Mouse (Mus musculus): ENCODE measurements around the gene Gm44973. TPM values are rescaled to one million over a fixed set of nuclear protein-coding genes. Genes with fewer than 3 reads are reported as not detected.
A peak's percentile ranks its signal among the peaks of the same experiment; 100 is the strongest.
"Not testable (repeated sequence)": the region's sequence is repeated elsewhere in the genome, so short reads cannot be mapped to it uniquely, and the experiment has no call there.

Gene Gm44973
- polyA plus RNA-seq, 1 experiment from 2014 or later: 1.3 TPM

DNA sequence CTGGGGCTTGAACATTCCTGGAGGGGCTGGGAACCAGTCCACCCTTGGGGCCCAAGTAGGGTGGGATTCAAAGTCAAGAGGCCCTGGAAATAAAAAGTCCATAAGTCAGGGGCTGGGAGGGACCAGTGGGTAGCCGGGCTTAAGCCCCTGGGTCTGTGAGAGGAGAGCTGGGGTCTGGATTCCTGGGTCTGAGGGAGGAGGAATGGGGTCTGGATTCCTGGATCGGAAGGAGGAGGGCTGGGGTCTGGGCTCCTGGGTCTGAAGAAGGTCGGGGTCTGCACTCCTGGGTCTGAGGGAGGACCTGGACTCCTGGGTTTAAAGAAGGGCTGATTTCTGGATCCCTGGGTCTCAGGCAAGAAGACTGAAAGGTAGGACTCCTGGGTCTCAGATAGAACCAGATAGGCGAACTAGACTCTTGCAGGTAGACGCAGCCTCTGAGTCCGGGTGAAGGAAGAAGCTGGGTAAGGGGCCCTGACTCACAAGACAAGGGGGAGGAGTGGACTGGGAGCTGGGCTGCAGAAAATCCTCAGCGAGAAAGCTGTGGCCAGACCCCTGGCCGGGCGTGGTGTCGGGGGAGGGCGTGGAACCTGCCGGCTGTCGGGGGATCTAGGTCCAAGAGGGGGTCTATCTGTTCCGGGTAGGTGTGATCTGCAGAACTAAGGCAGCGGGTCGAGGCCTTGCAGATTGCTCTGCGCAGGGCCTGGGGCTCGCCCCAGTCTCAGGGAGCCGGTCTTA is 19.9 kb upstream of the Gm44973 start:
- in situ Hi-C loops (cut with MboI; ENCODE audit: low pct_unique_long_range_greater_than_20kb): no loop called here
- ATAC-seq: no peak

DNA sequence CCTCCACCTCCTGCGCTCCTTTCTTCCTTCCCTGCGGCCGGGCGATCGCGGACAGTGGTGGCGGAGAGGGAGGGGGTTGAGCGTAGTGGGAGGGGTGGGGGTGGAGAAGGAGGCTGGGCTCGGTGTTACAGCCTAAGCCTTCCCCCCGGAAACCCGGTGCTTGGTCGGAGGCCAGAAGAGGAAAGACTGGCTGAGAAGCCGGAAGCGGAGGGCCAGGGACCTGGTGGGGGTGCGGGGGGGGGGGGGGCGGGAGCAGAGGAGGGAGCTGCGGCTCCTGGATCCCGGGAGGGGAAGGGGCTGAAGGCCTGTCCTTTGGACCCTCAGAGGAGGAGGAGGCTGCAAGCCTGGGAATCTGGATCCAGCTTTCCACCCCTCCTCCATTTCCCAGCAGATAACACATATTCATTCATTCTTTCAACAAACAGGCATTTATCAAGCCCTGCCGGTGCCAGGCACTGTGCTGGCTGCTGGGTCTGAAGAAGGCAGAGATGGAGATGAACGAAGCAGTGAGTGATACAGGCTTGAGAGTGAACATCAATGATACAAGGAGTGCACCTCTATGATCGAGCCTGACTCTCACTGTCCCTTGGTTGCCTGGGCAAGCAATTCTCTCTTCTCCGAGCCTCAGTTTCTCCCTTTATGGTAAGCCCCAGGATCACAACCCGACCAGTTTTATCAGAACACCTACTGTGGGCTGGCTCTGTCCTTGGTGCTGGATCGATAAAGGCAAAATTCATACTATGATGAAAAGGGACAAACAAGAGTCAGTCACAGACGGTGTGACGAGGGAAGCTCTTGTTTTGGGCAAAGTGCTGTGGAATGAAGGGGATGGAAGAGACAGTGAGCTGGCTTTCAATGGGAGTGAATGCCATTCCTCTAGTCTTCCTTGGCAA is 19.0 kb upstream of the Gm44973 start, which contains the start of gene Zfp579:
TSS of gene Zfp579 (minus strand) at position 156 of the 893 bp plus-strand sequence.
- no peak for TF ChIP-seq CTCF (IDR thresholded peaks at IDR 0.05)
- peak; percentile 61 for DNase-seq (ENCODE audit: low read depth, low spot score)
- CTCF ChIA-PET: interaction anchor here (0.9 to 1.5 kb wide), 5 partner anchors 10 to 64 kb away, joined by 3 to 7 read pairs (median 4); partner anchors contain the start of gene Zfp580
- POLR2A ChIA-PET: interaction anchor here (0.6 to 1.5 kb wide), 5 partner anchors 19 to 202 kb away, joined by 3 to 5 read pairs (median 4); partner anchors contain the start of genes Fiz1, Gm44973 and Zfp580
- in situ Hi-C loops (cut with MboI; ENCODE audit: low pct_unique_long_range_greater_than_20kb): no loop called here
- no peaks in the 10 kb centered on the region for H3K27me3 ChIP-seq
- peak; percentile 53 for ATAC-seq

More for the DNA sequence above, 19.9 kb upstream of the Gm44973 start:
- no peak for DNase-seq (ENCODE audit: low read depth, low spot score)
- ChIA-PET POLR2A (no interaction called here), CTCF (interaction anchor here (0.9 kb wide), 1 partner anchor 56 kb away, joined by 3 read pairs; the partner anchor contains the start of gene Zfp580)
- no peaks in the 10 kb centered on the region for H3K27me3 ChIP-seq
- no peak for TF ChIP-seq CTCF (IDR thresholded peaks at IDR 0.05)

DNA sequence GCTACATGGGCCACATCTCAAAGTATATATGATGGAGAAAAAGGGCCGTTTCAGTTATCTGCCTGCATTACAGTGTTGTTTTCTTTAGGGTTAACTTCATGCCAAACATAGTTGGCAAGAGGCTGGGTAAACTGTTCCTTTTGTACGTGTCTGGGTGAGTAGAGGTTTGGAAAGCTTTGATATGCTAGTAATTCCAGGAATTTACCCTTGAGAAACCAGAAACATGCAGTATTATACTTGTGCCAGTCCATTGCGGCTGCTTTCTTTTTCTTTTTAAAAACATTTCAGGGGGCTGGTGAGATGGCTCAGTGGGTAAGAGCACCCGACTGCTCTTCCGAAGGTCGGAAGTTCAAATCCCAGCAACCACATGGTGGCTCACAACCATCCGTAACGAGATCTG is 18.4 kb upstream of the Gm44973 start:
- H3K27me3 ChIP-seq: no peaks in the 10 kb centered on the region
- ATAC-seq (peak; percentile 41), DNase-seq (ENCODE audit: low read depth, low spot score) (no peak)
- CTCF ChIA-PET: interaction anchor here (0.8 to 1.5 kb wide), 5 partner anchors 10 to 63 kb away, joined by 3 to 7 read pairs (median 4); partner anchors contain the start of genes Fiz1, Zfp524 and Zfp580
- in situ Hi-C loops (cut with MboI; ENCODE audit: low pct_unique_long_range_greater_than_20kb): no loop called here
- no peak for TF ChIP-seq CTCF (IDR thresholded peaks at IDR 0.05)
- POLR2A ChIA-PET: interaction anchor here (0.6 to 1.5 kb wide), 4 partner anchors 18 to 88 kb away, joined by 3 to 5 read pairs (median 4); partner anchors contain the start of genes Fiz1, Gm44973 and Zfp580

DNA sequence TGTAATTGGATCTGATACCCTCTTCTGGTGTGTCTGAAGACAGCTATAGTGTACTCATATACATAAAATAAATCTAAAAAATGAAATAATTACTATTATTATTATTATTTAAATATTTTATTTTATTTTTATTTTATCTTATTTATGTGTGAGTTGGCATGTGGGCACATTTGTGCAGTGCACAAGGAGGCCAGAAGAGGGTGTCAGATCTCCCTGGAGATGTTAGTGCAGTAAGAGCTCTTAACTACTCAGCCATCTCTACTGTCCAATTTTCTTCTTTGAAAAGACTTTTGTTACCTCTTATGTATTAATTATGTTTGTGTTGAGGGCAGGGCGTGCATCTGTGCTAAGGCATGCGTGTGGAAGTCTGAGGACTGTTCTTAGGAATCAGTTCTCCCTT is 15.4 kb upstream of the Gm44973 start:
- ATAC-seq: no peak
- in situ Hi-C loops (cut with MboI; ENCODE audit: low pct_unique_long_range_greater_than_20kb): no loop called here
- DNase-seq (ENCODE audit: low read depth, low spot score): no peak
- H3K27me3 ChIP-seq: no peaks in the 10 kb centered on the region
- ChIA-PET POLR2A (no interaction called here), CTCF (interaction anchor here (1.0 to 1.7 kb wide), 6 partner anchors 9 to 61 kb away, joined by 3 to 6 read pairs (median 4); partner anchors contain the start of genes Fiz1 and Zfp524)
- no peak for TF ChIP-seq CTCF (IDR thresholded peaks at IDR 0.05)

DNA sequence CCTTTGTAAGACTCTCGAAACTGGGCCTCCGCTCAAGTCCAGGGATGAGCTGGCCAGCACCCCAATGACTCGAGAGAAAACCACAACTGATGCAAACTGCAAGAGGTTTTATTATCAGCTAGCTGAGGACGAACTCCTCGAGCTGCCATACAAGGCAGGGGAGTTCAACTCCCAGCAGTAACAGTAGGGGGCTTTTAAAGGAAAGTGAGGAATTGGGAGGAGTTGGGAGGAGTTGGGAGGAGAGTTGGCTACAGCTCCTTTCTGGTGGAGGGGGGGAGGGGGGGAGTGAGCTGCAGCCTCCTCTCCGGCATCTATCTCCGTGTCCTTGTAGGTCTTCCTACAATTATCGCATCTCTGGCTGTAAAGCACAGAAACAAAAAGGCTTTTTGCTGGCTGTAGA is 12.4 kb upstream of the Gm44973 start:
- in situ Hi-C loops (cut with MboI; ENCODE audit: low pct_unique_long_range_greater_than_20kb); ATAC-seq; DNase-seq (ENCODE audit: low read depth, low spot score); POLR2A ChIA-PET; H3K27me3 ChIP-seq; CTCF ChIA-PET: not testable (repeated sequence)

DNA sequence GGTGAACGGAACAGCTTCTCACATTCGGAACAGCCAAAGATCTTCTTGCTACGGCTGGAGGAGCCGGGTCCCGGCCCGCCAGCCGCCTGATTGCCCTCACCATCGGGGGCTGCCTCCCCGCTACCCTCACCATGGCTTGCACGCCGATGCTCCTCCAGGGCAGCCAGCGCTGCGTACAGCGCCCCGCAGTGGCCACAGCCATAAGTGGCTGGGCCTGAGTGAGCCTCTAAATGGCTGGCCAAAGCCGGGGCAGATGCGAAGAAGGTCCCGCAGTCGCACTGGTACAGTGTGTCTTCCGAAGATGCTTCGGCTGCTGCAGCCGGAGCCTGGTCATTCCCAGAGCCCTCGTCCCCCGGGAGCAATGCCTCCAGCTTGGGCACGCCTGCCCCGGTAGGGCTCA is 7.1 kb upstream of the Gm44973 start:
- H3K27me3 ChIP-seq: no peaks in the 10 kb centered on the region
- TF ChIP-seq CTCF (IDR thresholded peaks at IDR 0.05): no peak
- DNase-seq (ENCODE audit: low read depth, low spot score): no peak
- CTCF ChIA-PET: interaction anchor here (1.3 kb wide), 1 partner anchor 8 kb away, joined by 6 read pairs; no protein-coding TSS in a partner anchor
- POLR2A ChIA-PET: no interaction called here
- no peak for ATAC-seq
- in situ Hi-C loops (cut with MboI; ENCODE audit: low pct_unique_long_range_greater_than_20kb): no loop called here

DNA sequence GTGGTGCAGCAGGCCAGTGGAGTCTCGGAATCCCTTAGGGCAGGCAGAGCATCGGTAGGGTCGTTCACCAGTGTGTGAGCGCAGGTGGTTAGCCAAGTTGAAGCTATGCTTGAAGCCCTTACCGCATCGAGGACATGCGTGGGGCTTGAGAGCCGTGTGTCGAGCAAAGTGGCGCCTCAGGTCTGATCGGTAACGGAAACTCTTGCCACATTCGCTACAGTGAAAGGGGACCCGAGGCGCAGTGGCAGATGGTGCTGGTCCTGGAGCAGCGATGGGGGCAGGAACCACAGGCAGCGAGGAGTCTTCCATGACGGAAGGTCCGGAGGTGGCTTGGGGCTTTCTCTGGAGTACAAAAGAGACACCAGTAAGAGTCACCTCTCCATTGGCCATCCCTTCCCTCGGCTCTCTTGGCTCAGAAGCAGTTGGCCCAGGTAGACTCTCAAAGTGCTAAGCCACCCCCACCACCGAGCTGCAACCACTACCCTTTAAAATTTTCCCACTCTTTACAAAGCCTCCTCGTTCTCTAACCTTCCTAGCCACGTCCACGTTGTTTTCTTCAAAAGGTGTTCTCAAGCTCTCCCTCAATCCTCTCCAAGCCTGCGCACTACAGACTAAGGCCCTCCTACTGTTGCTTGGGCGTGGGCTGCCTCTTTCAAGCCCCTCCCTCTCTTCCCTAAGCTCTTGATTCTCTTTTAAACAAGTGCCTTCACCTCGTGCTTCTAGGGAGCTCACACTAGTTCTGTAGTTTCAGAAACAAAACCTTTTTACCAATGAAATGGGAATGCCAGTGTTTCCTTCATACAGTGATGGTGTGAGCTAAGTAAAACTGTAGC is 2.4 kb upstream of the Gm44973 start:
- TF ChIP-seq CTCF (IDR thresholded peaks at IDR 0.05): no peak
- no peak for ATAC-seq

DNA sequence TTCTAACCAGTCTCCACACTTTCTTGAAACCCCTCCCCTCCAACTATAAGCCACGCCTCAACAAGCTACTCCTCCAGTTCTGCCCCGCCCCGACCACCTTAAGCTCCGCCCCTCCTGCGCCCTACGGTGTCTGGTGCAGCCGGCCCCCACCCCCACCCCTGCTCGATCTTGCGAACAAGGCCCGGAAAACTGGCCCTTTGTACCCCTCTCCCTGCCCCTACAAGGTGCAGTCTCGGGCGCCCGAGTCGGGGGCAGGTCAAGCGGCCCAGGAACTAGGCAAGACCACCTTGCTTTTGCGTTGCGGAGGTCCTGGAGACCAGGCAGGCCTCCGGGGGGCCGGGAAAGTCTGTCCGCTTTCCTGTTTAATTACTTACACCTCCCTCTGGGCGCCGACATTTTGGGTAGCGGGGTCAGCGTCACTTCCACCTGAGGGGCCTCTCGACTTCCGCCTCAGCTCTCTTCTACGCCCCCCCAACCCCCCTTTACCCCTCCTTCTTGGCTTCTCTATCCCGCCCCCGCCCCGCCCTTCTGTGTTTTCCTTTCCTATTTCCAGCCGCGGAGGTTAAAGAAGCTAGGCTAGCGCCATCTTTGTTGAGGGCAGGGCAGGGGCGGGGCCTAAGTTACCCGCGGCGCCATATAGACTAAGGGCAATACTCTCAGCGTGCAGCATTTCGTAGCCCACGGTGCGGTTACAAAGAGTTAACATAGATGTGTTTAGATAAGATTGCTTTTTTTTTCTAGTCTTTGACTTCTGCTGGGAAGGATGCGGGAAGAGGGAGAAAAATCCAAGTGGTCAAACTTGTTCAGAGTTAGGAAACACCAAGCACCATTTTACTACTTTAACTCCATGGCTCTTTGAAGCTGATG is 812 bp upstream of the Gm44973 start, which contains the start of the genes Zfp524 and Fiz1:
TSS of gene Zfp524 (plus strand) at position 165 of the 867 bp plus-strand sequence.
TSS of gene Fiz1 (minus strand) at position 447 of the 867 bp plus-strand sequence.
- no peaks in the 10 kb centered on the region for H3K27me3 ChIP-seq
- CTCF ChIA-PET: interaction anchor here (1.5 to 1.9 kb wide), 4 partner anchors 14 to 71 kb away, joined by 3 to 5 read pairs (median 4); no protein-coding TSS in a partner anchor
- ATAC-seq (peak; percentile 61), DNase-seq (ENCODE audit: low read depth, low spot score) (peak; percentile 60)
- in situ Hi-C loops (cut with MboI; ENCODE audit: low pct_unique_long_range_greater_than_20kb): loop anchor here (5.0 kb wide), 1 partner anchor 48 kb away; the partner anchor contains the start of gene U2af2
- POLR2A ChIA-PET: interaction anchor here (0.5 to 1.6 kb wide), 3 partner anchors 18 to 877 kb away, joined by 3 to 5 read pairs (median 3); partner anchors contain the start of gene Rpl28
- TF ChIP-seq CTCF (IDR thresholded peaks at IDR 0.05): no peak

More for the DNA sequence above, 2.4 kb upstream of the Gm44973 start:
- POLR2A ChIA-PET: interaction anchor here (1.1 kb wide), 1 partner anchor 47 kb away, joined by 3 read pairs; no protein-coding TSS in a partner anchor
- H3K27me3 ChIP-seq: no peaks in the 10 kb centered on the region
- no peak for DNase-seq (ENCODE audit: low read depth, low spot score)
- CTCF ChIA-PET: interaction anchor here (1.0 to 1.9 kb wide), 4 partner anchors 12 to 69 kb away, joined by 3 to 5 read pairs (median 4); no protein-coding TSS in a partner anchor
- in situ Hi-C loops (cut with MboI; ENCODE audit: low pct_unique_long_range_greater_than_20kb): no loop called here
